Mouse (Mus musculus): Measurements from ENCODE around the gene Hcrtr1. TPM values are rescaled to one million over a fixed set of nuclear protein-coding genes. Genes with fewer than 3 reads are reported as not detected.
A peak's percentile ranks its signal among the peaks of the same experiment; 100 is the strongest.

Hcrtr1 gene
- polyA plus RNA-seq, 1 experiment = 18.8 TPM

DNA sequence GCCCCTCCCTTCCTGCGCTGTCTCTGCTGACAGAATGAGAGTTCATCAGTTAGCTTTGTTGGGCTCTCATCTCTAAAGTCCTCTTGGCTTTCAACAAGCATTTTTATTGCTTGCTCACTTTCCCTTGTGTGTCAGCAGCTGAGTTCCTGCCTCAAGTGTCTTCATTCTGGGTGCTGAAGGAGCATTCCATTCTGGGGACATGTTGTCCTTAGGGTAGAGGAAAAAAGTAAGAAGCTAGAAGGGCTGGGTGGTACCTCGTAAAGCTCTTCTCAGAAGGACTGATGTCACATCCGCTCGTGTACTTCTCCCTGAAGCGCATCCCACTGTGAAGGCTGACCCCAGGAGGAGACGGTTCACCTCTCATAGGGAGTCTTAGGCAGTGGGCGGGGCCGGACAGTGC, 17.6 kb downstream of the Hcrtr1 start:
- no peak for DNase-seq (ENCODE audit: low spot score)

DNA sequence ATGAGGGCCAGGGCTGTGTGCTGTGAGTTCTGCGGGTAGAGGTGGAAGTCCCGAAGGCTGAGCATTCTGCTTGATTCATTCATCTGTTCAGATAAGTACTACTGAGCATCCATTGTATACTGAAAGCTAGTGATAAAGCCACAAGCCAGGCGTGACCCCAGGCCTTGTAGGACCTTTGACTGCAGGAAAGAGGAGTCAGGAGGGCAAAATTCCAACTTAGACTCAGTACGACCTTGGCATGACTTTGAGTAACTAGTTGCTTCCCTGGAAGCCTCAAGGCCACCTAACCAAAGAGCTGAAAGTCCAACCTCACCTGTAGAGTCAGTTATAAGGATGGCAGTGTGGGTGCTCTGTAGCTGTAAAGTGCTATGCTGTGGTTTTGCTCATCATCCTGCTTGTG, 18.4 kb downstream of the Hcrtr1 start:
- DNase-seq (ENCODE audit: low spot score) = no peak

DNA sequence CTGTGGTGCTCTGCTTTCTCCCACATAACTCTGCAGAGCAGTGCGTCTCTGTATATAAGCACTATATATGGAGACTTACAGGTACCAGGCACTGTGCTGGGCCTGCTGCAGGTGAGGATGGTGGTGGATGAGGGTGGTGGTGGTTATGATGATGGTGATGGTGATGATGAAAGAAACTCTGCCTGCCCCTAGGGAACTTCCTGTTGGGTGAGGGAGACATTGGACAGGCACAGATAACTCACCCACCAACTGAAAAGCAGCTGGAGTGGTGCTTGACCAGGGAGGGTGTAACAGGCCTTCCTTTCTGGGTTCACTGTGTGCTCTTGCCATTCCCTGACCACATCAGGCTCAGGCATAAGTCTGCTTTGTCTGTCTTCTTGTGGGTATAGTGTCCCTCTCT, 26.4 kb downstream of the Hcrtr1 start:
- no peak for DNase-seq (ENCODE audit: low spot score)

DNA sequence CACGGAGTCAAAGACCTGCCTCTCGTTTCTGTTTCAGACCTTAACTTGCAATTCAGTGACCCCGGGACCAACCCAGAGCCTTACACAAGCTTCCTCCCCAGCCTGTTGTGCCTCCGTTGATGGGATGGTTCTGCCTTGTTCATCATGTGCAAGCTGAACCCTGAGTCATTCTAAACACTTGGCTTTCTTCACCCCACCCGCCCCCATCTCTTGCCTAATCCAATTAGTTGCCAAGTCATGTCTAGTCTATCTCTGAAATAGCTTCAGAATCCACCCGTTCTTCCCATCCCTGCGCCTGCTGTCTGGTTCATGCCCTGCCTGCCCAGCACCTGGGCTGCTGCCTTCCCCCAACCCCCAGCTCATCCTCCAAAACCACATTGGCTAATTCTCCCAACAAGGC, 26.9 kb downstream of the Hcrtr1 start:
- no peak for DNase-seq (ENCODE audit: low spot score)

DNA sequence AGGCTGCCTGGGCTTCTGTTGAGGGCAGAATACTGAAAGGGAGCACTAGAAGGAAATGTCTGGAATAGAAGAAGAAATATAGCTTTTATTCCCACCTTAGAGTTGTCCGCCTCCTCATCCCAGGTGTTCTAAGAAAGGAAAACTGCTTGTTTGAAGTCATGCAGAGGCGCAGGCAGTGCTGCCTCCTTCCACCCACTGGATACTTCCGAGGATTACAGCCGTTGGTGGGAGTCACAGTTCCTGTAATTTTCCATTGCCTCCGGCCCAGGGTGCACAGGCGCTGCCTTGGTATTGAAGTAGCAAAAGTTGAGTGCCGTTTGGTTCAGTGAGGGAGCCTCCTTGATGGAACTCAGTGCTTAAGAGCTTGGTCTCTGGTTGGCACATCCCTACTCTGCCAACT, 29.1 kb downstream of the Hcrtr1 start:
- DNase-seq (ENCODE audit: low spot score) = no peak

DNA sequence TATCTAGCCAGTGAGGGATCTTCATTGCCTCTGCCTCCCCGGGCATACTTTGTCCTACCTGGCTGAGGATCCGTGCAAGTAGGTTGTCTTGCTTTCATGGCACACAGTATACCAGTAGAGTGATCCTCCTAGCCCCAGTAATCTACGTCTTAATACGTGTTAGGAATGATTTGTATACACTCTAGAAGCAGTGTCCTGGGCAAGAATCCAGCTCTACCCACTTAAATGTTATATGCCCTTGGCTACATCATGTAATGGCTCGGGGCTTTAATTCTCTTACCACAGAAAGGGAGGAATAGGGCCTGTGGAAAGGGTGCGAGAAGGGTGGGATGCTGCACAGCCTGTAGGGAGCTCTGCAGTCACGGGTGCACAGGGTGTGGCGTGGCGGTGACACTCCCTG, 29.5 kb downstream of the Hcrtr1 start:
- DNase-seq (ENCODE audit: low spot score) = no peak

DNA sequence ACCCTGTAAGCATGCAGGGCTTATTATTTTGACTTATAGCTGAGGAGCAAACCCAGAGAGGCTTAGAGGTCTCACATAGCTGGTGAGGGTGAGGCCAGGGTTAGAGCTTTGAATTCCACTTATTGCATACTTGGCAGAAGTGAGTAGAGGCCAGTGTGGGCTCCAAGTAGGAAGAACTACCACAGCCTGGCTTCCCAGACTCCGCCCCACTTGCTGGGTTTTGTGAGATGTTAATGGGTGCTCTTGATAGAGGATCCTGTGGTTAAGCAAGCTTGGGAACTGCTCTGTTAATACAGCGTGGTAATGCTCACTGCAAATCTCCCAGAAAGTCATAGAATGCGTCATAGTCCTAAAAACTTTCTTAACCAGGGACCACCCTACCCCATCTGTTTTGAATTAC, 30.2 kb downstream of the Hcrtr1 start:
- DNase-seq (ENCODE audit: low spot score) = no peak

DNA sequence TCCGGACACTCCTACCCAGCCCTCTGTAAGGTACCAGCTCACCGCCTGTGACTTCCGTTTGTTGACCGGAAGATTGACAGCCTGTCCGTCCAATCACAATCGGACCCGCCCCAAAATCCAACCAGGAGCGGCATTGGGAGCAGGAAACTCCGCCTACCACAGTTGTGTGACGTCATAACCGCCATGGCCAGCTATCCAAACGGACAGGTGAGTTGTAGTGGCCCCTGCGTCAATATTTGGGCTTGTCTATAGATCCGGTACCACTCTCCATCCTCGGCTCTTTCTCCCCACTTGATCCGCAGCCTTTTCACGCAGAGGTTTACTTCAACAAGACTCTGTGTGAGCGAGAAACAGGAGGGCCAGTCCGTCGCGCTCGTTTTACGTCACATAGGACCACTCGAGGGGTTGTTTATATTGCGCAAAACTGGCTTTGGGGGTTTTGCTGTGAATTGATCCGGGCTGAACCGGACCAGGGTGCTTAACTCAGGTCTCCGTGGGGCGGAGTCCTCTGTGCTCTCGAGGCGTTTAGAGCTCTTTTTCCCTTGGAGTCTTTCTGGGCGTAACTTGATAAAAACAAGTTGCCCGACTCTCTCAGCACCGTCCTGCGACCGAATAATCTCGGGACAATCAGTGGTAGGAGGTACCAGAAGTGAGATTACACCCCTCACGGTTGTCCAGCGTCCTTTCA, 31.6 kb downstream of the Hcrtr1 start:
- DNase-seq (ENCODE audit: low spot score) = peak; percentile 98

DNA sequence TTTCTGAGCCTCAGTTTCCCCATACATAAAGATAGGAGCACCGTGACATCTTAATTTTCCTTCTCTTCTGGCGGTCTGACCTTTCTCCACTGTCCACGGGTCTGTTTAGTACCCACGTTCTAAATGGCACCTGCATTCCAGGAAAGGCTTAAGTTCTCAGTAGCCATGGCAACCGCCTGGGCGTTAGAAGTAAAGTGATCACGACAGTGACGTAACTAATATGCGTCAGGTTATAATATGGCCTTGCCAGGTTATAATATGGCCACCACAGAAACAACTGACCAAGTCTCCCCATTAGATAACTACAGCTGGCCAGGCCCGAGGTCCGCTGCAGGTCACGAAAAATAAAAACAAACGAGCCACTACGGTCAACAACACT, 32.1 kb downstream of the Hcrtr1 start:
- DNase-seq (ENCODE audit: low spot score) = no peak

DNA sequence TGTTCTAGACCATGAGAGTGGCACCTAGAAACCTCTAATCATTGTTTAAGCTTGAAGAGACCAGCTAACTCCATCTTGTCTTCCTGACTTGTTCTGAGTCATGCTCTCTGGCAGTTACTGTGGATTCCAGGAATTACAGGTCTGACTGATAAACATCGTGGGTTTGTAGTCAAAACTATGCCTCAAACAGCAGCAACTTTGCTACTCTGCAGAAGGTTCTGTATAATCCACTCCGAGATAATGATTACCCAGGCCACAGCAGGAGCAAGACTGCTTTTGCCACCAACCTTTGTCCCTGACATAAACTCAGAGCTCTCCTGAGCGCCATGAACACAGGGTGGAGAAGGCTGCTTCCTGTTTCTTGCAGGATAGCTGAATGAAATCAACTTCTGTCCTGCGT, 34.6 kb downstream of the Hcrtr1 start:
- DNase-seq (ENCODE audit: low spot score) = no peak

DNA sequence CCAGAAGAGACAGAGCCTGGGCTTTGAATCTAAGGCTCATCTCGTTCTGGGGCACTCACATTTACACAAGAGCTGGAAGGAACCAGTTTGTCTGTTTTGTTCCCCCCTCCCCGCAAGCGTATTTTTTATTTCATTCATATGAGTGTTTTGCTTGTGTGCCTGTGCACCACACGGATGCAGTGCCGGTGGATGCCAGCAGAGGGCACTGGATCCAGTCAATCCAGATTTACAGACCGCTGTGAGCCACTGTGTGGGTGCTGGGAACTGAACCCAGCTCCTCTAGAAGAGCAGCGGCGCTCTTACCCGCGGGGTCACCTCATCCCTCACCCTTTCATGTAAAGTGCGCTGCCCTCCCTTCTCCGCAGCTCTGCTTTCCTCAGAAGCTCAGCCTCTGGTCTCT, 35.5 kb downstream of the Hcrtr1 start:
- DNase-seq (ENCODE audit: low spot score) = no peak

DNA sequence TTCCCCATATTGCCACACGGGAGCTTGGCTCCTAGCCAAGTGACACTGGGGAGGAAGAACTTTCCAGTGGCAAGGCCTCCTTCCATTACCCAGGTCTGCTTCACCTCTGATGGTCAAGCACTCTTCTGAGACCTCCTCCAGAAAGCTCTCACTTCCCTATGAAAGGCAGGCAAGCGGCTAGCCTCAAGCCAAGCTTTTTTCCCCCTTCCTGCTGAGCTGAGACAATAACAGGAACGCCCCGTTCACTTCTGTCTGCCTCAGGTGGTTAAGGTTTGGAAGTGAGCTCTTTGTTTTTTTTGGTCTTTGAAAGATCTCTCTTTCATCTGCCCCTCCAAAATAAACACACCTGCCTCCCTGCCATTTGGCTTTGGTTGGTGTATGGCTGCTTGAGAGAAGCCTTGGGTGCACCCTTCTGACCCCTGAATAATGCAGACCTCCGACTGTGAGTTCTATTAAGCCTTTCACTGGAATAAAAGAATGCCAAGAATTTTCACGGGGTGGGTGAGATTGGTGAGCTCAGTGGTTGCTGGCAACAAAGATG, 37.0 kb downstream of the Hcrtr1 start, which contains the start of gene Pef1:
Pef1 (plus strand) TSS at position 448 of the 541 bp plus-strand sequence.
- no peak for DNase-seq (ENCODE audit: low spot score)

DNA sequence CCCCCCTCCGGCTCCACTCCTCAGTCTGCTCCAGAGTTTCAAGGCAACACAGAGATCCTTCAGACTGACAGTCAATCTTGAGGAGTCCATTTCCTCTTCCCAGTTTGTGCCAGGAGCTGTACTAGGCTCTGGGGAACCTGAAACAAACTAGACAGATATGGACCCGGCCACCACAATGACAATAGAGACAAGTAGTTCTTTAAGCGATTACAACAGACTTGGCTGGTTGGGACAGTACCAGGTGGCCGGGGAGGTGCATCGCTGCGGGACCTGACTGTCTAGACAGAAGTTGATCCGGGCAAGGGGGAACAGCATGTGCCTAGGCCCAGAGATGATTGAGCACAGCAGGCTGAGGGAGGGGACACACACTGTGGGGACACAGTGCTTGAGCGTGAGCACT, 38.0 kb downstream of the Hcrtr1 start:
- no peak for DNase-seq (ENCODE audit: low spot score)

DNA sequence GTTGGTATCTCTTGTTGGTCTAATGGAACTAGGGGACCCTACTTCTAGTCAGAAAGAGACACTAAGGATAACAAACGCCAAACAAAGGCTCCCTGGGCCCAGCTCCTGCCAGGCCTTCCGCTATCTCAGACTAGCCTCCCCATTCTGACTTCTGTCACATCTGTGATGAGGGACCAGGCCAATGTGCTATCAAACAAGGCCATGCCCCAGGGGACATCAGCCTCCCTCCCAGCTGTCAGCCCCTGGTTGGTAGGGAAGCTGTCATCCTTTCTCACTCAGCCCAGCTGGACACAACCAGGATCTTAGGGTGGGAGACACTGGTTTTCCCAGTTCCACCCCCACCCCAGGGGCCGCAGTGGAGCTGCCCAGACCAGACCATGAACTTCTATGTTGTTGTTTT, 44.0 kb downstream of the Hcrtr1 start:
- no peak for DNase-seq (ENCODE audit: low spot score)

DNA sequence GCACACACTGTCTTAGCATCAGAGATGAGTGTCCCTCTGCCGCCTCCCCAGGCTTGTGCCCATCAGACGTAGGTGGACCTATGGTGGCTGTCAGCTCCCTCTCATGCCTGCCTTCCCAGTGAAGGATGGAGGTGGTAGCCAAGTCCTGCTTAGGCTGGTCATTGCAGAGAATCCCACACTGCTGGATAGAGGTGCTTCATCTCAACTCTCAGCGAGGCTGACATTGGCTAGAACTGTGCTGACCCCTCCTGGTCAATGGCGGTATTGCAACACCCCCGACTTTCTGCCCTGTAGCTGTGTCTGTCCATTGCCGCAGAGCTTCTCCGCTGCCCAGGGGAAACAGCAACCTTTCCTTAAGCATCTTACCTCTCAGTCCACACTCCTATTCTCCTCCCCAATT, 51.9 kb downstream of the Hcrtr1 start:
- peak; percentile 93 for DNase-seq (ENCODE audit: low spot score)

DNA sequence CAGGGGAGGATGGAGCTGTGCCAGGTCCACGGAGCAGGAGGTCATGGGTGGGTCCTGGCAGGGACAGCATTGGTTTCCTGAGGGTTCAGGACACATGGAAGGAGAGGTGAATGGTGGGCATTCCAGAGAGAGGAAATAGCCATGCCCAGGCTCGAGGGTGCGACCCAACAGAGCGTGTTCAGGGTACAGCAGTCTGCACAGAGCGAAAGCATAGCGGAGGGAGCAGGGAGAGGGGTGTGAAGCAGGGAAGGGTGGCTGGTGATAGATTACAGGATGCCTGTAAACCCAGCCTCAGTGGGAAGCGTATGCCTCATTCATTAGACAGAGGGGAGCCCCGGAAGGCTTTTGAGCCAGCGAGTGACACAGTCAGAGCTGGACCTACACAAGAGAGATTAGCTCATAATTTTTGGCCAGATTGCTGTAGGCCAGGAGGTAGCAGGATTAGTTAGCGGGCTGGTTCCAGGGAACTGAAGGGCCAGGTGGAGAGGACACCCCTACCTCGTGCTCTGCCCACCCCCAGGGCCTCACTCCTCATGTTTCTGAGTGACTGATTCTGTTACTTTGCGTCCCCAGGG, 53.8 kb downstream of the Hcrtr1 start:
- no peak for DNase-seq (ENCODE audit: low spot score)

DNA sequence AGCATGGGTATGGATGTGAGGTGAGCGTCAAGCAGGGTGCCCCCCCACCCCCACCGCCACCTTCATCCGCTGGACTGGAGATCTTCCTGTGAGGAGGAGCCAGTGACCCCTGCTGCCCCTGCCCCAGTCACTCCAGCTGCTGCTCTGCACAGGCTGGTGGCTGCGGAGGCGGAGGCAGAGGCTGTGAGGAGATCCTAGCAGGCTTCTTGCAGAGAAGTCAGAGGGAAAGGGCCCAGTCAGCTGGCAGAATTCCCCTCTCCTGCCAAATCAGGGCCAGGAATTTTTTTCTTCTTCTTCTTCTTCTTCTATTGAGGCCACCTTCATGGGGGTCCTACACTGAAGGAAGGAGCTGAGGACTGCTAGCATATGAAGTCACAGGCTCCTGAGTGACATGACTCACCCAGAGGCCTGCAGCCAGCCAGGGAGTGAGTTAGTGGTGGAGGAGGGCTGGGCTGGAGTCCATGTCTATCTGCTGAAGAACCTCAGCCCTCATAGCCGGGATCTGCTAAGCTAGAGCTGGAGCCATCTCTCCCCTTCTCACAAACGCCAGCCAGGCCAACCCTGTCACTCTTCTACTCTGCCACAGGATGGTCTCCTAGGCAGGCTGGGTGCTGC, 54.7 kb downstream of the Hcrtr1 start:
- DNase-seq (ENCODE audit: low spot score) = no peak

DNA sequence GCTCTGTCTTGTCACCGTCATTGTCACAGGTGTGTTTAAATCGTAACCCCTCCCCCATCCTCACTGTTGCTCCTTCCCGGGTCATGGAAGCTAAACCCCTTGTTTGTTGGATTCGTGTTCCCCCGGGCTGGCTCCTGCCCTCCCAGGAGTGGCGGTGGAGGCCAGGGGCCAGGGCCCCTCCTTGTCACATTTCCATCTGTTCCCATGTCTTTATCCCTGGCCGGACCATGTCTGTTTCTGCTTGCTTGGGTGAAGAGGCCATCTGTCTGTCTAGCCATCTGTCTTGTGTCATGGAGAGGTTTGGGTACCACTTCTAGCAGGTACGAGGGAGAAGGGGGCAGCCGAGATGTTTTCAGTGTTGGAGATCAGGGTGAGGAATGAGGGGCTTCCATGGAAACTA, 56.9 kb downstream of the Hcrtr1 start:
- DNase-seq (ENCODE audit: low spot score) = no peak

DNA sequence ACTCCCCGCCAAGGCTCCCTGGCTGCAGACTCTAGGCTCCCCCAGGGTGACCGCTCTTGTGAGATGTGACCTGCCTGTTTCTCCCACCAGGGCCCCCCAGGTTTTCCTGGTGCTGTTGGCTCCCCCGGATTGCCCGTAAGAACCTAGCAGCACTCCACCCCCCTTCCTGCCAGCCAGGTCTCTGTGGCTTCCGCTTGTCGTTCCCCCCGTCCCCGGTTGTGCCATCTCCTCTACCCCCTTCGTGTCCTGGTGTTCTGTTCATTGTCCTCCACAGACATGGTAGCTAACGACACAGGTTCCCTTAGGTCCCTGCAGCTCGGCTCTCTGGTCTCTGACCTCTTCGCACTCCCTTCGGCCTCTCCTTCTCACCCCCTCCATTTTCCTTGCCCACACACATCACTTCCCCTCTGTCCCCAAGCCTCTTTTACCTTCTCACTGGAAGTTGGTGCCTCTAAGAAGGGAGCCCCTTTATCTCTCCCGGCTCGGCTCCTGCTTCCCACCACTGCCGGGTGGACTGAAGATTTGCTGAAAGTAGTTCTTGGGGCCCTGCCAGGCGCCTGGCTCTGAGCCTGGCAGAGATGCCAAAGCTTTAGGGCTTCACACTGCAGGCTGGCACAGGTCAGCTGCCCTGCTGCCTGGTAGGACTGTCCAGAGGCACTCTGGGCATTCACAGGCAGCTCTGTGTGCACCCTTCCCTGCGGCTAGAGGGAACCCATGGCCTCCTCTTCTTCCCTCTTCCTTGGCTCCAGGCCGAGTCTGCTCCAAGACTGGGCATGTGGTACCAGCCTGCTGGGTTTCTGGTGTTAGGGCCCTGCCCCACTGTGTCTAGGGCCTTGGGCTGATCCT, 57.6 kb downstream of the Hcrtr1 start:
- DNase-seq (ENCODE audit: low spot score) = peak; percentile 36
